Mouse (Mus musculus) Patski (cell line): Measurements from ENCODE around the gene Ror1. TPM values are rescaled to one million over a fixed set of nuclear protein-coding genes. Genes with fewer than 3 reads are reported as not detected.

ENCODE experiments used
- ATAC-seq: fragments of 100-300 bp; one replicate; pipeline ENCODE4 v1.8.0; 2021
- CTCF ChIA-PET: fragments of 350-600 bp; sonication (Branson Sonifier 250); formaldehyde crosslinking; loops from one replicate; lab custom pipeline; 2022; ENCODE audit warnings: inconsistent platforms; lab: Charles Lee
- POLR2A ChIA-PET: fragments of 350-600 bp; sonication (Branson Sonifier 250); formaldehyde crosslinking; loops from one replicate; lab custom pipeline; 2022; ENCODE audit warnings: antibody characterized with exemption, inconsistent platforms; lab: Charles Lee
- DNase-seq: peaks from one replicate; pipeline ENCODE4 v3.0.0-alpha.2; 2011; ENCODE audit warnings: low read depth, low spot score
- H3K27me3 ChIP-seq: fragments of 371-371 bp; one replicate; pipeline ENCODE4 v1.5.1; 2021
- CTCF ChIP-seq: fragments of 100-300 bp; IDR thresholded peaks from one replicate; pipeline ENCODE4 v1.5.1; 2021
- in situ Hi-C: fragments of 300-500 bp; cut with MboI; formaldehyde crosslinking; loops from 3 replicates; pipeline ENCODE4 v1.11.1; 2018; ENCODE audit warnings: low pct_unique_long_range_greater_than_20kb, mixed read lengths
- polyA plus RNA-seq: library from polyadenylated mRNA; unstranded; gene quantifications from one replicate; pipeline ENCODE4 v1.2.3, GENCODE M21; 2021

Gene Ror1
- polyA plus RNA-seq, 1 experiment from 2014 or later, result 2.8 TPM

DNA sequence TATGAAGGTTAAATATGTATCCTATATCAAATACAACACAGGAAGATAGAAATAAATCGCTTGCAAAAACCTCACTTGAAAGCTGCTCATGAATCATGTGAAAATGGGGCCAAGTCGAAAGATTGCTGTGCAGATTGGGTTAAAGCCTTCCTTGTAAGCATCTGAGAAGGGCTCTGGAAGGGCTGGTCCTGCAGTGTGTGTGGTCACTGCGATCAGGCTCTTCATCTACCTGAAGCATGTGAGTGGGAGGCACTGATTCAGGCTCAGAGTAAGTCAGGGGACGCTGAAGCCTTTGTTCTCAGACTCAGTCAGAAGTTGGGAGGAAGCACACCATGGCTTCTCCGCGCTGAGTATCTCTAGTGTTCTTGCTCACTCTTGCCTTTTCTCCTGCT lies 176.1 kb downstream of the Ror1 start:
- POLR2A ChIA-PET, result no interaction called here
- in situ Hi-C loops, result no loop called here
- no peak for TF ChIP-seq CTCF
- CTCF ChIA-PET, result interaction anchor here (1.2 kb wide), 1 partner anchor 20 kb away, joined by 3 read pairs; no protein-coding TSS in a partner anchor
- no peak for ATAC-seq
- H3K27me3 ChIP-seq, result no peaks in the 10 kb centered on the region
- DNase-seq, result no peak

DNA sequence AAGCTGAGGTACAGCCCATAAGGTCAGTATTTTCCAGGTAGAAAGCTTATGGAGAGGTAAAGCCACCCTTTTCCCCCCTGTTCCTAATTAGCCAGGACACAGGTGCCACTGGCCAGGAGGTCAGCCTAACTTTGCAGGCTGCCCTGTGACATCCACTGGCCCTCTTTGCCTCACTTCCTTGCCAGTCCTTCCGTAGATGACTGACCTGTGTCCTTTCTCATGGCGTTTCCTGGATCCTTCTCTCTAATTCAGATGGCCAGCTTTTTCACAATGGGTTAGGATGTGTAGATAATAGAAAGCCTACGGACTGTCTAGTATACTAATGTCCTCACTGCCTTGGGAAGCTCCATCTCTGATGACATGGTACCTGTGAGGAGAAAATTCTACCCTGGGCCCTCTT lies 177.8 kb downstream of the Ror1 start:
- in situ Hi-C loops, result no loop called here
- ChIA-PET CTCF (no interaction called here), POLR2A (no interaction called here)
- no peak for DNase-seq
- H3K27me3 ChIP-seq, result no peaks in the 10 kb centered on the region
- no peak for ATAC-seq
- TF ChIP-seq CTCF, result no peak

DNA sequence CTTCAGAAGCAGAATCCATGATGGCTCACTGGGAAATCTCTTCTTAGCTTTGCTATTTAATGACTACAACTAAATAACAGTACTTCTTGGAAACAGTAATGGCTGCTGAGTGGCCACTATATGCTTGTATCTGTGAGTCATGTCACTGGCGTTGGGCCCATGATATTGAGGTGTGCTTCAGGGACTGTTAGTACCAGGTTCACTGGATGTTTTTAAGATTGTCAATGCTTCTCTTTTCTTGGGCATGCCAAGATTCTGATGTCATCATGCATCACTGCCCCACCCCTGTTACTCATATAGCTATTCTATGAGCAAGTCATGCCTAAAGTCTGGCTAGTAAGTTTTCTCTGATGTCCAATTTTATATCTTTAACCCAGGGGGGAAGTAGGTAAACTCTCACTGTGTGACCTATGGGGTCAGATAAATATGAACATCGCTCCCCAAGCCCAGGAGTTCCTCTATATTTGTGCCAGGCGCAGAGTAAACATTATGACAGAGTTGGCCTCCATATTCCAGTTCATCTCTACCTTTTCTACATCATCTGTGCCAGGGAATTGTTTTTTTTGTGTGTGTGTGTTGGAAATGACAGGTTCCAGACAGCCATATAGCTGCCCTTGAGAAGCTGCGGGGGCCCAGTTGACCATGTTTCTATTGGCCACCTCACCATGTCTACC lies 178.4 kb downstream of the Ror1 start:
- DNase-seq, result no peak
- ChIA-PET CTCF (no interaction called here), POLR2A (no interaction called here)
- H3K27me3 ChIP-seq, result no peaks in the 10 kb centered on the region
- ATAC-seq, result no peak
- no peak for TF ChIP-seq CTCF
- in situ Hi-C loops, result no loop called here

DNA sequence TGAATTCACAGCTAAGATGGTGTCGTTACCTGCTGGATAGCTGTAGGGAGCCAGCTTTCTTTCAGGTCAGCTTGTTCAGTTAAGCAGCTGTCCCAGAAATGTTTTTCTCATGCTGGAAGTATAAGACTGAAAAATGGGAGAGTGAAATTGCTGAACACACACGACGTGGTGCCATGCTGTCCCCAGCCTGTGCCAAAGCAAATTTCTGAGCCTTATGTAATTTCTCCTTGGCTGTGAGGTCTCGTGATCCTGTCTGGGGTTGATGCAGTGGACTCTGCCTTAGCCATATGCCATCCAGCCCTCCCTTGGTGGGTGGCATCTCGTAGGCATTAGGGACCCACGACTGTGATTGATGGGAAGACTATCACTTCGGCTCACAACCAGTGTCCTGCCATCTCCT lies 180.9 kb downstream of the Ror1 start:
- ATAC-seq (no peak), DNase-seq (no peak)
- TF ChIP-seq CTCF, result no peak
- POLR2A ChIA-PET, result no interaction called here
- H3K27me3 ChIP-seq, result no peaks in the 10 kb centered on the region
- in situ Hi-C loops, result no loop called here
- CTCF ChIA-PET, result no interaction called here

DNA sequence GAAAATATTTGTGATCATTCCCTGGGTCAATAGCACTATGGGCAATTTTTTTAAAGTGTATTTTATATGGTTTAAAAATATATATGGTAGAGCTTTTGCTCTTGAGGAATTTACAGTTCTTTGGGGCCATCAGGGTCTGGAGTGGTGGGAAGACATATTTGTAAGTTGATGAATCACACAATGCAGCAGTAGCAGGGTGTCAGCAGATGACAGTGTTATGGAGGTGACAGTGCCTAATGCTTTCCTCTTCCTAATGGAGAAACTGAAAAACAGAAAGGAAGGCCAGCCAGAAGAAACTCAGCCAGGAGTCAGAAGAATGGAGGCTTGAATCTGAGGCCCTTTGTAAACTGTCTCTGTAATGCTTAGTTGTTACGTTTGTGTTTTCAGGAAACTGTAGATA lies 181.4 kb downstream of the Ror1 start:
- no peaks in the 10 kb centered on the region for H3K27me3 ChIP-seq
- no peak for ATAC-seq
- no peak for TF ChIP-seq CTCF
- in situ Hi-C loops, result no loop called here
- POLR2A ChIA-PET, result no interaction called here
- CTCF ChIA-PET, result no interaction called here
- no peak for DNase-seq

DNA sequence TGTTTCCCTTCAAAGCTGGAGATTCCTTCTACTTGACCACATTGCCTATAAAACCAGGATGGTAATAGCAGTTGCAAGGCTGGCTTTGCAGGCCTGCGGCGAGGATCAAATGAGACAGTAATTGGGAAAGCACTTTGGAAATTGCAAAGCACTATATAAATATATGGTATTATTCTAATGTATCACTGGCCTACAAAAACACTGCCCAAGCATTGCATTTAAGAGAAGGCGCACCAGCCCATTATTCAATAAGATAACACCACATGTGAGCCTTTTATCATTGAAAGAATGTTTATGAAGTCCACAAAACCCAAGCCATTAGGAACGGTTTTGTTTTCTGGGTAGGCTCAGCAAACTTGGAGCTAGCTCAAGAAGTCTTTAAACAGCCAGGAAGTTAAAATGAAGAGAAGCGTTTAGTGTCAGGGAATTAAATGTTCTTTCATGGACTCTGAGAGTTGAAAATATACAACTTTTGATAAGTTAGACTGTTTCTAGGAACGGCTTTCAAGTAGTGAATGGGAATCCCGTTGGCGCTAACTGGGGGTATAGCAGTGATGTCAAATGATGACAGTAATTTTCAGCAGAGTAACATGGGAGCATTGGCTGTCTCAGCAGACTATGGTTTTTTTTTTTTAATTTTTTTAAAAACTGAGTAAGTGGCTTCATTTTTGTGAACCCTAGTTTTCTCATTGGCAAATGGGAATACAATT lies 187.7 kb downstream of the Ror1 start:
- POLR2A ChIA-PET, result no interaction called here
- in situ Hi-C loops, result no loop called here
- DNase-seq (no peak), ATAC-seq (no peak)
- H3K27me3 ChIP-seq, result no peaks in the 10 kb centered on the region
- no peak for TF ChIP-seq CTCF
- CTCF ChIA-PET, result no interaction called here

DNA sequence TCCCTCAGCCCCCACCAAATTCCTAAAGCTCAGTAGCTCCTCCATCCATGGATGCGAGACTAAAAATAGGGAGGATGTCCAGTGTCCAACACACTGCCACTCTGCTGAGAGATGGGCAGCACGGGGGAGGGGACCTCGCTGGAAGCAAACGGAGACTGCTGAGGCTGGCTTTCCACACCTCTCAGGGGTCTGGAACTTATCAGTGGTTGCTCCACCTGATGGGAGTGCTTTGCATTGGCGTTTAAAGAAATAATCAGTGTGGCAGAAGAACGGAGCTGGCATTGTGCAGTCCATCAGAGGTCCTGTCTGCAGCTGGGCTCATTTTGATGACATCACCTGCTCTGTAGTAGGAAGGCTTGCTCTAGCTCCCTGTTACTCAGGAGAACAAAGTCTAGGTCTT lies 188.9 kb downstream of the Ror1 start:
- ChIA-PET POLR2A (no interaction called here), CTCF (no interaction called here)
- in situ Hi-C loops, result no loop called here
- H3K27me3 ChIP-seq, result no peaks in the 10 kb centered on the region
- no peak for TF ChIP-seq CTCF
- DNase-seq (no peak), ATAC-seq (no peak)

DNA sequence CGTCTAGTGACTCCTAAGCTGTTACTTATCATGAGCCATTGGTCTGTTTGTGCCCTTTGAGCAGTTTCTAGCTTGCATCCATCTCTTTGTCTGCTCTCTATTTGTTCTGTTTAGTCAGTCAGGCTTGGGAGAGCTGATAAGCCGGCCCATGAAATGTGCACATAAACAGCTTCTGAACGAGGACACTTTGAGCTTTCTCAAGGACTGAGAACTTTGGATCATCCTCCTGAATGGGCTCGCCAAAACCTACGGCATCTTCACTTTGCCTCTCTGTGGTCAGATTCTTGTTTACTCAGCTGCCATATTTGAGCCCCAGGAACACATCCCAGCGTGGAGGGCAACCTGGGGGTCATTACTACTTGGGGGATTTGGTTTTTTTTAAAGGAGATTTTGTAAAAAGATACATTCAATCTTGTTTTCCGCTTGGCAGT lies 190.5 kb downstream of the Ror1 start:
- in situ Hi-C loops, result no loop called here
- H3K27me3 ChIP-seq, result no peaks in the 10 kb centered on the region
- CTCF ChIA-PET, result no interaction called here
- DNase-seq, result no peak
- POLR2A ChIA-PET, result no interaction called here
- ATAC-seq, result no peak
- no peak for TF ChIP-seq CTCF

DNA sequence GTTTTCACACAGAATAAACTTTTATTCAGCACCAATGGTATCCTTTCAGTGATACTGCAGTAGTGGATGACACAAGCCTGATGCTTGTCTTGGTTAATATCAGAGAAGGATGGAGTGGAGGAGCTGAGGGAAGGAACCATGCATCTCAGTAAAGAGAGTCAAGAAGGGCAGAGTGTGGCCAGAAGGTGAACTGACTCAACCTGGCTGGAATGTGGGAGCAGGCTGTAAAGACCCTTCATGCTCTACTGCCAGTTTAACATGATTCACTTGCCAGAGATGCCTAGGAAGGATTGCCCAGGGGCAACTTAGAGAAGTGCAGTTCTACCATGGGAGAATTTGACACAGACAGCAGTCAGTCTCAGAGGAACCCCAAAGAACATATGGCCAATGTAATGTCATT lies 191.2 kb downstream of the Ror1 start:
- CTCF ChIA-PET, result no interaction called here
- ATAC-seq (peak; percentile 71), DNase-seq (peak; percentile 30)
- in situ Hi-C loops, result no loop called here
- no peak for TF ChIP-seq CTCF
- POLR2A ChIA-PET, result interaction anchor here (0.5 kb wide), 1 partner anchor 59 kb away, joined by 4 read pairs; no protein-coding TSS in a partner anchor
- H3K27me3 ChIP-seq, result no peaks in the 10 kb centered on the region

DNA sequence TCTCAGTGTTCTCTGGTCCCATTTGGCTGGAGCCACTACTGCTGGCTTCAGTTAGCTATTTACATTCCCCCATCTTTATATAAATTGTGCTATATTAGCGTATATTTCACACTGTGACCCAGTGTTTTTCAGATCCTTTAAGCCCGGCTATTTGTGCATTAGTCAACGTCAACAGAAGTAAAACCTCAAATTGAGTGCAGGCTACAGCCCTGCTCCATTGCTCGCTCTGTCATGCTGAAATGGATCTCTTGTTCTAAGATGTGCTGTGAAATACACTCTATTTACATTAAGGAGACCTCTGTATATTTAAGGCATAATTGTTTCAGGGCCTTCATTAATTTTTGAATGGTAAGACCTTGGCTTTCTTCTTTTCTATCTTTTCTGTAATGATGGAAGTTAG lies 192.2 kb downstream of the Ror1 start:
- DNase-seq (no peak), ATAC-seq (no peak)
- in situ Hi-C loops, result no loop called here
- TF ChIP-seq CTCF, result no peak
- ChIA-PET CTCF (no interaction called here), POLR2A (no interaction called here)
- H3K27me3 ChIP-seq, result no peaks in the 10 kb centered on the region

DNA sequence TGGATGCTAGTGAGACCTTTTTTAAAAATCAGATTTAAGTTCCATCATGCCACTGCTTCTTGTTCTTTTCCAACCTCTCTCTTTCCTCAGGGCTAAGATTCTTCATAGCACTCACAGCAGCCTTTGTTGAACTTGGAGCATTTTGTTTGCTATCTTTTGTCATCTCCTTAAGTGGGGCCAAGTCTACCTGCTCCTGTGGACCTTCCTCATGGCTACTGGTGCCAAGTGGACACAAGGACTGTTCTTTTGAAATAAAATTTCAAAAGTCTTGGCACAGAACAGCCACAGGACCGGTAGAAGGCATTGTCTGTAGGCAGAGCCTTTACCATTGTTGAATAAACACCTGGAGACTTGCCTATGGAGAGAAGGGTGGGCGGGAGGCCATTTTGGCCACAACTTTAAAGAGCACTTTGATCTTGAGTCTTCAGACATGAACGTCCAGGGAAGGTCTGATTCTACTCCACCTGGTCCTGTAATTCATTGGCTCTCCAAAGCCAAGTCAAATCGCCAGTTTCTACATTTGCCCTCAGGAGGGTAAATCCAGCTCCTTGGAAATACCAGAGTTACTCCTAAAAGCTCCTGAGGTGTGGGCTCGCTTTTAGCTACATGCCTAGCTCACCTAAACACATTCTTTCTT lies 195.5 kb downstream of the Ror1 start:
- ChIA-PET CTCF (no interaction called here), POLR2A (no interaction called here)
- ATAC-seq (no peak), DNase-seq (no peak)
- no peaks in the 10 kb centered on the region for H3K27me3 ChIP-seq
- no peak for TF ChIP-seq CTCF
- in situ Hi-C loops, result no loop called here
